ENCODE assay signal across 8 mouse cellular contexts in genomic region chr2:73775683-73776310, GRCm38 (mm10). TPM values are rescaled to one million over a fixed set of nuclear protein-coding genes. Genes with fewer than 3 reads are reported as not detected.
DNase-seq lines count a peak whose midpoint lies in the region; ATAC-seq and TF ChIP-seq lines count a peak whose summit lies in the region.

No protein-coding gene starts in this region.

- no peaks in the 10 kb centered on the region for H3K9me3 ChIP-seq in liver, embryonic 11.5 days (ENCODE audit: control insufficient read depth, low read length)

- no peaks in the 10 kb centered on the region for H3K36me3 ChIP-seq in spleen, adult 2 months (ENCODE audit: control insufficient read depth, insufficient read depth, low read length)
- no peaks in the 10 kb centered on the region for H3K36me3 ChIP-seq in liver, embryonic 11.5 days (ENCODE audit: control insufficient read depth, insufficient read depth, low read length)
- no peaks in the 10 kb centered on the region for H3K36me3 ChIP-seq in thymus, adult 2 months (ENCODE audit: control insufficient read depth, insufficient read depth, low read length)

- DNase-seq in cerebellum, adult 8-10 months, result peak; percentile 20
- DNase-seq in spleen, adult 2 months (ENCODE audit: low read depth in 1 of 2, low spot score in 2 of 2), result no peak
- DNase-seq in spleen, postnatal 4 days (ENCODE audit: low spot score in 2 of 2), result no peak
- DNase-seq in liver, embryonic 11.5 days (ENCODE audit: low spot score), result no peak
- DNase-seq in ovary, postnatal 10 days (ENCODE audit: low spot score), result no peak
- no peak for DNase-seq in thymus, adult 2 months
- DNase-seq in gastrocnemius, postnatal 10 days, result no peak

- H3K27me3 ChIP-seq in spleen, adult 2 months (ENCODE audit: control insufficient read depth, insufficient read depth, low read length), result peaks cover 15% of the 10 kb centered on the region
- H3K27me3 ChIP-seq in liver, embryonic 11.5 days (replicated peaks; ENCODE audit: control insufficient read depth, insufficient read depth, low read length), result peaks cover 21% of the 10 kb centered on the region
- peaks cover 16% of the 10 kb centered on the region for H3K27me3 ChIP-seq in thymus, adult 2 months (ENCODE audit: control insufficient read depth, insufficient read depth, low read length)

- no peak for TF ChIP-seq POLR2A in spleen, adult 2 months (IDR thresholded peaks at IDR 0.05; ENCODE audit: low read depth, low read length)
- no peak for TF ChIP-seq POLR2A in thymus, adult 2 months (IDR thresholded peaks at IDR 0.05; ENCODE audit: control insufficient read depth, extremely low read depth, insufficient read depth, low read length, poor library complexity)

- no peak for TF ChIP-seq CTCF in spleen, adult 2 months (IDR thresholded peaks at IDR 0.05; ENCODE audit: extremely low read depth, insufficient read depth, insufficient read length, insufficient replicate concordance)
- no peak for TF ChIP-seq CTCF in thymus, adult 2 months (IDR thresholded peaks at IDR 0.05; ENCODE audit: borderline replicate concordance, control insufficient read depth, extremely low read depth, insufficient read depth, low read length, poor library complexity)

- WGBS in spleen, adult 2 months, result 5% methylated on average over 22 of the region's 22 CpGs
- under 1% methylated on average over 22 of the region's 22 CpGs for WGBS in liver, embryonic 11.5 days
- WGBS in thymus, adult 2 months, result 6% methylated on average over 22 of the region's 22 CpGs

- peaks cover 6% of the 10 kb centered on the region for H3K4me1 ChIP-seq in spleen, adult 2 months (ENCODE audit: control insufficient read depth, insufficient read depth, insufficient read length)
- H3K4me1 ChIP-seq in liver, embryonic 11.5 days (replicated peaks; ENCODE audit: control insufficient read depth, insufficient read depth, low read length), result no peaks in the 10 kb centered on the region
- peaks cover 4% of the 10 kb centered on the region for H3K4me1 ChIP-seq in thymus, adult 2 months (replicated peaks; ENCODE audit: control insufficient read depth, insufficient read depth, low read length)

- no peak for ATAC-seq in cerebellum, adult (ENCODE audit: insufficient number of reproducible peaks, low FRiP score, low TSS enrichment)
- 0 out of 2 replicates have a peak, but pooled peaks have one; percentile 9 for ATAC-seq in liver, embryonic 11.5 days (replicated peaks; ENCODE audit: low FRiP score)

- no peak overlapping the region for H3K27ac ChIP-seq in spleen, adult 2 months (ENCODE audit: insufficient read depth, low read length)
- no peak overlapping the region for H3K27ac ChIP-seq in liver, embryonic 11.5 days (ENCODE audit: low read depth, low read length)
- H3K27ac ChIP-seq in thymus, adult 2 months (ENCODE audit: control insufficient read depth, insufficient read depth, low read length), result no peak overlapping the region

- peak overlapping the region; percentile 97 for H3K4me2 ChIP-seq in liver, embryonic 11.5 days

- H3K4me3 ChIP-seq in spleen, adult 2 months (ENCODE audit: extremely low read depth, insufficient read depth, insufficient read length), result peak overlapping the region; percentile 44; the same call in 1 of the 2 replicates
- H3K4me3 ChIP-seq in liver, embryonic 11.5 days (ENCODE audit: low read depth, low read length), result peak overlapping the region; percentile 82
- H3K4me3 ChIP-seq in thymus, adult 2 months (ENCODE audit: control insufficient read depth, insufficient read depth, low read length), result no peak overlapping the region

- peak overlapping the region; percentile 70; the same call in 1 of the 2 replicates for H3K9ac ChIP-seq in liver, embryonic 11.5 days (ENCODE audit: low read depth, low read length)

RNA-seq across cellular contexts. Expression of gene Chn1, which starts 0.7 kb away (rescaled TPM):
- polyA plus RNA-seq in spleen, adult 2 months (2012; rRNA removed), result 0.62 and 0.91 TPM in 2 replicates
- 6.1 and 7.6 TPM in 2 replicates for polyA plus RNA-seq in liver, embryonic 11.5 days (2014; fragmentation: Nextera tagmentation; extraction: Ambion mirVana)
- polyA plus RNA-seq in thymus, adult 2 months (2012; rRNA removed), result 1.7 and 3.1 TPM in 2 replicates
- 10 to 100 TPM; 16.4 to 21.6 TPM for total RNA-seq in gastrocnemius, postnatal 10 days (2021)
